Mouse (Mus musculus) ES-Bruce4 (cell line): ENCODE data around the gene Ddb2. TPM values are rescaled to one million over a fixed set of nuclear protein-coding genes. Genes with fewer than 3 reads are reported as not detected.

Experiments
- H3K27ac ChIP-seq: 2 replicates; pipeline ENCODE4 v1.5.1; 2012; ENCODE audit warnings: low read length, inconsistent platforms; ENCODE audit not compliant: insufficient read depth
- H3K27me3 ChIP-seq: 2 replicates; pipeline ENCODE4 v1.6.1; 2012; ENCODE audit warnings: mild to moderate bottlenecking, low read length, inconsistent platforms; ENCODE audit not compliant: control insufficient read depth, poor library complexity, insufficient read depth, severe bottlenecking
- H3K36me3 ChIP-seq: 2 replicates; pipeline ENCODE4 v1.6.1; 2012; ENCODE audit warnings: inconsistent platforms, mild to moderate bottlenecking, low read length, moderate library complexity; ENCODE audit not compliant: control insufficient read depth, poor library complexity, insufficient read depth, severe bottlenecking
- H3K4me1 ChIP-seq: one replicate; pipeline ENCODE4 v1.8.1; 2011; ENCODE audit warnings: low read length; ENCODE audit not compliant: control insufficient read depth, insufficient read depth
- H3K4me3 ChIP-seq: 2 replicates; pipeline ENCODE4 v1.5.1; 2011; ENCODE audit warnings: low read depth, mild to moderate bottlenecking, low read length
- H3K9ac ChIP-seq: 2 replicates; pipeline ENCODE4 v1.6.1; 2012; ENCODE audit warnings: low read depth, mild to moderate bottlenecking, inconsistent platforms; ENCODE audit not compliant: poor library complexity, severe bottlenecking
- H3K9me3 ChIP-seq: replicated peaks from 2 replicates; pipeline ENCODE4 v1.6.1; 2012; ENCODE audit warnings: mild to moderate bottlenecking, low read length, inconsistent platforms; ENCODE audit not compliant: control insufficient read depth, poor library complexity, insufficient read depth, severe bottlenecking
- CTCF ChIP-seq: IDR thresholded peaks from one replicate; pipeline ENCODE4 v1.8.1; 2011; ENCODE audit warnings: low read depth, low read length
- EP300 ChIP-seq: IDR thresholded peaks from 2 replicates; pipeline ENCODE4 v1.6.1; 2011; ENCODE audit warnings: low read depth, low read length; ENCODE audit not compliant: insufficient read depth
- POLR2A ChIP-seq: IDR thresholded peaks from one replicate; pipeline ENCODE4 v1.8.1; 2011; ENCODE audit warnings: low read length; ENCODE audit not compliant: insufficient read depth
- polyA plus RNA-seq: library from polyadenylated mRNA; stranded (reverse); fragments of >200 nt; gene quantifications from 2 replicates; pipeline ENCODE4 v1.2.4, GENCODE M21; 2011; ENCODE audit warnings: low read depth; ENCODE audit not compliant: missing spikeins, insufficient read depth, insufficient read length

The Ddb2 gene
- polyA plus RNA-seq, 1 experiment, result 22.3 TPM

GRCm38 (mm10) chr2:91187431-91187830 lies 49.4 kb downstream of the Ddb2 start:
- Histone ChIP-seq H3K9me3 (no peaks in the 10 kb centered on the region), H3K4me3 (no peak overlapping the region), H3K27me3 (no peaks in the 10 kb centered on the region), H3K9ac (no peak overlapping the region), H3K27ac (no peak overlapping the region), H3K36me3 (no peaks in the 10 kb centered on the region), H3K4me1 (peaks cover 3% of the 10 kb centered on the region)
- TF ChIP-seq EP300, result no peak
- no peak for TF ChIP-seq CTCF
- no peak for TF ChIP-seq POLR2A

- Histone ChIP-seq H3K9ac (no peak overlapping the region), H3K36me3 (no peaks in the 10 kb centered on the region), H3K9me3 (no peaks in the 10 kb centered on the region), H3K4me3 (no peak overlapping the region), H3K27ac (no peak overlapping the region), H3K4me1 (peaks cover 4% of the 10 kb centered on the region), H3K27me3 (no peaks in the 10 kb centered on the region)
- no peak for TF ChIP-seq EP300
- TF ChIP-seq CTCF, result no peak
- TF ChIP-seq POLR2A, result no peak
Measured at GRCm38 (mm10) chr2:91186208-91186607, 50.6 kb downstream of the Ddb2 start.

- H3K4me3 ChIP-seq, result peak within 1 kb of the TSS; percentile 57
- H3K4me1 ChIP-seq, result peaks cover 4% of the 10 kb centered on the region
- TF ChIP-seq POLR2A (no peak), EP300 (no peak), CTCF (no peak)
- no peaks in the 10 kb centered on the region for H3K27me3 ChIP-seq
- no peak within 1 kb of the TSS for H3K27ac ChIP-seq
- H3K9me3 ChIP-seq, result no peaks in the 10 kb centered on the region
- no peaks in the 10 kb centered on the region for H3K36me3 ChIP-seq
- H3K9ac ChIP-seq, result peak within 1 kb of the TSS; percentile 68
Measured at GRCm38 (mm10) chr2:91183711-91184405, 52.9 kb downstream of the Ddb2 start, which contains the start of gene Madd. Gene Madd, minus strand, starts transcription at chr2:91183837.

- no peak for TF ChIP-seq EP300
- no peak for TF ChIP-seq CTCF
- no peak for TF ChIP-seq POLR2A
- Histone ChIP-seq H3K4me1 (peaks cover 4% of the 10 kb centered on the region), H3K36me3 (no peaks in the 10 kb centered on the region), H3K4me3 (peak overlapping the region; percentile 57), H3K9ac (no peak overlapping the region), H3K27me3 (no peaks in the 10 kb centered on the region), H3K9me3 (no peaks in the 10 kb centered on the region), H3K27ac (no peak overlapping the region)
Measured at GRCm38 (mm10) chr2:91183148-91183513, 53.7 kb downstream of the Ddb2 start.

- no peak overlapping the region for H3K27ac ChIP-seq
- TF ChIP-seq CTCF (no peak), EP300 (no peak), POLR2A (no peak)
- no peaks in the 10 kb centered on the region for H3K27me3 ChIP-seq
Measured at GRCm38 (mm10) chr2:91182405-91183147, 54.2 kb downstream of the Ddb2 start.

GRCm38 (mm10) chr2:91182016-91182404 lies 54.8 kb downstream of the Ddb2 start:
- Histone ChIP-seq H3K4me3 (peak overlapping the region; percentile 57), H3K27ac (no peak overlapping the region), H3K9ac (0 out of 2 replicates have a peak overlapping the region, but pooled peaks have one; percentile 68), H3K4me1 (peaks cover 4% of the 10 kb centered on the region), H3K9me3 (no peaks in the 10 kb centered on the region), H3K36me3 (no peaks in the 10 kb centered on the region), H3K27me3 (no peaks in the 10 kb centered on the region)
- no peak for TF ChIP-seq POLR2A
- no peak for TF ChIP-seq CTCF
- no peak for TF ChIP-seq EP300

More at GRCm38 (mm10) chr2:91182405-91183147, 54.2 kb downstream of the Ddb2 start:
- H3K9ac ChIP-seq, result peak overlapping the region; percentile 68
- H3K4me1 ChIP-seq, result peaks cover 4% of the 10 kb centered on the region
- H3K4me3 ChIP-seq, result peak overlapping the region; percentile 57
- H3K36me3 ChIP-seq, result no peaks in the 10 kb centered on the region
- no peaks in the 10 kb centered on the region for H3K9me3 ChIP-seq
